Mouse (Mus musculus) kidney, embryonic 15.5 days (tissue): ENCODE results near the gene Efcab2. TPM values are rescaled to one million over a fixed set of nuclear protein-coding genes. Genes with fewer than 3 reads are reported as not detected.
A peak's percentile ranks its signal among the peaks of the same experiment; 100 is the strongest.

ENCODE experiments used
- ATAC-seq: fragments of 200-750 bp; cut with Nextera tagmentation; replicated peaks from 2 replicates; pipeline ENCODE4 v1.8.0; 2017; ENCODE audit warnings: moderate TSS enrichment; ENCODE audit not compliant: low FRiP score
- H3K27ac ChIP-seq: fragments of 300-500 bp; sonication (generic); 2 replicates; pipeline ENCODE4 v1.5.1; 2015; ENCODE audit warnings: mild to moderate bottlenecking, inconsistent platforms
- H3K27me3 ChIP-seq: fragments of 300-500 bp; sonication (generic); 2 replicates; pipeline ENCODE4 v1.6.1; 2015; ENCODE audit warnings: inconsistent platforms
- H3K36me3 ChIP-seq: fragments of 300-500 bp; sonication (generic); 2 replicates; pipeline ENCODE4 v1.6.1; 2015; ENCODE audit warnings: inconsistent platforms
- H3K4me1 ChIP-seq: fragments of 300-500 bp; sonication (generic); 2 replicates; pipeline ENCODE4 v1.6.1; 2015; ENCODE audit warnings: inconsistent platforms
- H3K4me2 ChIP-seq: fragments of 300-500 bp; sonication (generic); 2 replicates; pipeline ENCODE4 v1.6.1; 2015; ENCODE audit warnings: moderate library complexity, mild to moderate bottlenecking, inconsistent platforms
- H3K4me3 ChIP-seq: fragments of 300-500 bp; sonication (generic); replicated peaks from 2 replicates; pipeline ENCODE4 v1.5.1; 2015; ENCODE audit warnings: mild to moderate bottlenecking, inconsistent platforms
- H3K9ac ChIP-seq: fragments of 300-500 bp; sonication (generic); 2 replicates; pipeline ENCODE4 v1.6.1; 2015; ENCODE audit warnings: mild to moderate bottlenecking, inconsistent platforms
- H3K9me3 ChIP-seq: fragments of 300-500 bp; sonication (generic); replicated peaks from 2 replicates; pipeline ENCODE4 v1.6.1; 2016; ENCODE audit warnings: inconsistent platforms
- whole genome bisulfite sequencing: fragments of 180-500 bp; shearing (Covaris S2); methylation state at CpG from one replicate; pipeline ENCODE4 v1.1.7; 2015; ENCODE audit warnings: mixed read lengths; 5-methylcytosine and 5-hydroxymethylcytosine counted together
- microRNA-seq: library from miRNA; unstranded; fragments of <30 nt; microRNA quantifications from one replicate; pipeline ENCODE4, GENCODE M21; 2016
- polyA plus RNA-seq: library from polyadenylated mRNA; unstranded; fragments of >200 nt; fragmentation: Nextera tagmentation; extraction: Ambion mirVana; gene quantifications from 2 replicates; pipeline ENCODE4 v1.2.1, GENCODE M21; 2015

Gene Efcab2
- polyA plus RNA-seq, 1 experiment from 2014 or later: 6.4 TPM

GRCm38 (mm10) chr1:178527547-178528361 lies 121.9 kb downstream of the Efcab2 start:
- H3K4me1 ChIP-seq: peaks cover 42% of the 10 kb centered on the region
- peak; percentile 19 for ATAC-seq
- H3K27me3 ChIP-seq: peaks cover 27% of the 10 kb centered on the region
- WGBS: under 1% methylated on average over 59 of the region's 59 CpGs
- H3K36me3 ChIP-seq: no peaks in the 10 kb centered on the region
- H3K4me3 ChIP-seq: peak overlapping the region; percentile 79
- H3K27ac ChIP-seq: peak overlapping the region; percentile 90
- H3K4me2 ChIP-seq: peak overlapping the region; percentile 100
- peak overlapping the region; percentile 65 for H3K9ac ChIP-seq
- H3K9me3 ChIP-seq: no peaks in the 10 kb centered on the region

GRCm38 (mm10) chr1:178528431-178529351 lies 122.8 kb downstream of the Efcab2 start, which contains the start of gene Kif26b:
TSS of gene Kif26b (plus strand) at chr1:178529125.
- ATAC-seq: peak; percentile 70
- Histone ChIP-seq H3K9me3 (no peaks in the 10 kb centered on the region), H3K4me2 (peak within 1 kb of the TSS; percentile 100), H3K4me3 (peak within 1 kb of the TSS; percentile 79), H3K27ac (peak within 1 kb of the TSS; percentile 90), H3K27me3 (peaks cover 32% of the 10 kb centered on the region), H3K4me1 (peaks cover 42% of the 10 kb centered on the region), H3K9ac (peak within 1 kb of the TSS; percentile 65), H3K36me3 (no peaks in the 10 kb centered on the region)
- WGBS: under 1% methylated on average over 75 of the region's 92 CpGs

- H3K36me3 ChIP-seq: no peaks in the 10 kb centered on the region
- peaks cover 36% of the 10 kb centered on the region for H3K27me3 ChIP-seq
- peak overlapping the region; percentile 79 for H3K4me3 ChIP-seq
- H3K9ac ChIP-seq: peak overlapping the region; percentile 65
- H3K4me1 ChIP-seq: peaks cover 50% of the 10 kb centered on the region
- peak overlapping the region; percentile 100 for H3K4me2 ChIP-seq
- peak; percentile 7 for ATAC-seq
- under 1% methylated on average over 38 of the region's 38 CpGs for WGBS
- H3K9me3 ChIP-seq: no peaks in the 10 kb centered on the region
- peak overlapping the region; percentile 90 for H3K27ac ChIP-seq
These were observed 123.8 kb downstream of the Efcab2 start for GRCm38 (mm10) chr1:178529512-178530300.

GRCm38 (mm10) chr1:178530301-178531078 lies 124.6 kb downstream of the Efcab2 start:
- Histone ChIP-seq H3K4me3 (peak overlapping the region; percentile 79), H3K27me3 (peaks cover 36% of the 10 kb centered on the region), H3K4me1 (peaks cover 53% of the 10 kb centered on the region), H3K4me2 (peak overlapping the region; percentile 100), H3K27ac (peak overlapping the region; percentile 90), H3K36me3 (peaks cover 7% of the 10 kb centered on the region), H3K9ac (peak overlapping the region; percentile 65), H3K9me3 (no peaks in the 10 kb centered on the region)
- under 1% methylated on average over 61 of the region's 62 CpGs for WGBS
- peak; percentile 23 for ATAC-seq

Small RNA genes within 50 kb of the gene (microRNA-seq; reads per million reads assigned to microRNA genes)
- gene Gm27458: not detected

Other genes with a start within 250 kb of the Efcab2 start
- gene Desi2, start 218.7 kb upstream of the Efcab2 start, polyA plus RNA-seq: 23.2 and 25.1 TPM in 2 replicates
- gene Cox20, start 87.0 kb upstream of the Efcab2 start, polyA plus RNA-seq: 139 and 149 TPM in 2 replicates
- 403 and 407 TPM in 2 replicates for gene Hnrnpu, start 68.3 kb upstream of the Efcab2 start, polyA plus RNA-seq
- gene Kif26b, start 123.0 kb downstream of the Efcab2 start, polyA plus RNA-seq: 13.2 and 13.4 TPM in 2 replicates